Mouse (Mus musculus): ENCODE data around the gene Rab3gap2. TPM values are rescaled to one million over a fixed set of nuclear protein-coding genes. Genes with fewer than 3 reads are reported as not detected.

The Rab3gap2 gene
- 24.0 and 24.9 TPM in 2 replicates for polyA plus RNA-seq (2015; fragmentation: Nextera tagmentation; extraction: Ambion mirVana)

GRCm38 (mm10) chr1:185203909-185204661 lies at the start of gene Rab3gap2:
TSS of gene Rab3gap2 (plus strand) at chr1:185204117.
- Histone ChIP-seq H3K9me3 (replicated peaks; ENCODE audit: control insufficient read depth, low read length) (no peaks in the 10 kb centered on the region), H3K4me3 (replicated peaks; ENCODE audit: low read length) (peak within 1 kb of the TSS; percentile 91), H3K4me2 (ENCODE audit: low read depth, low read length) (peak within 1 kb of the TSS; percentile 77), H3K27ac (ENCODE audit: low read length) (peak within 1 kb of the TSS; percentile 84), H3K4me1 (ENCODE audit: control insufficient read depth, insufficient read depth, low read length) (peaks cover 7% of the 10 kb centered on the region), H3K9ac (ENCODE audit: low read length) (peak within 1 kb of the TSS; percentile 93), H3K27me3 (ENCODE audit: control insufficient read depth, insufficient read depth, low read length) (no peaks in the 10 kb centered on the region), H3K36me3 (ENCODE audit: control insufficient read depth, insufficient read depth, low read length) (no peaks in the 10 kb centered on the region)
- peak; percentile 98 for ATAC-seq (ENCODE audit: insufficient read depth, low FRiP score)
- WGBS, result under 1% methylated on average over 57 of the region's 57 CpGs

- no peak overlapping the region for H3K27ac ChIP-seq (ENCODE audit: low read length)
- no peak overlapping the region for H3K4me2 ChIP-seq (ENCODE audit: low read depth, low read length)
- no peaks in the 10 kb centered on the region for H3K27me3 ChIP-seq (ENCODE audit: control insufficient read depth, insufficient read depth, low read length)
- no peak overlapping the region for H3K9ac ChIP-seq (ENCODE audit: low read length)
- WGBS, result 83% methylated on average over 5 of the region's 5 CpGs
- no peak overlapping the region for H3K4me3 ChIP-seq (replicated peaks; ENCODE audit: low read length)
- H3K9me3 ChIP-seq (replicated peaks; ENCODE audit: control insufficient read depth, low read length), result peaks cover 3% of the 10 kb centered on the region; the same call in 1 of the 2 replicates
- no peaks in the 10 kb centered on the region for H3K4me1 ChIP-seq (ENCODE audit: control insufficient read depth, insufficient read depth, low read length)
- no peaks in the 10 kb centered on the region for H3K36me3 ChIP-seq (ENCODE audit: control insufficient read depth, insufficient read depth, low read length)
- no peak for ATAC-seq (ENCODE audit: insufficient read depth, low FRiP score)
These were observed 30.3 kb upstream of the Rab3gap2 start for GRCm38 (mm10) chr1:185173641-185174040.

- no peak for ATAC-seq (ENCODE audit: insufficient read depth, low FRiP score)
- Histone ChIP-seq H3K4me2 (ENCODE audit: low read depth, low read length) (no peak overlapping the region), H3K27me3 (ENCODE audit: control insufficient read depth, insufficient read depth, low read length) (no peaks in the 10 kb centered on the region), H3K27ac (ENCODE audit: low read length) (no peak overlapping the region), H3K4me1 (ENCODE audit: control insufficient read depth, insufficient read depth, low read length) (no peaks in the 10 kb centered on the region), H3K36me3 (ENCODE audit: control insufficient read depth, insufficient read depth, low read length) (no peaks in the 10 kb centered on the region), H3K4me3 (replicated peaks; ENCODE audit: low read length) (no peak overlapping the region), H3K9ac (ENCODE audit: low read length) (no peak overlapping the region), H3K9me3 (replicated peaks; ENCODE audit: control insufficient read depth, low read length) (peaks cover 3% of the 10 kb centered on the region; the same call in 1 of the 2 replicates)
- WGBS, result 79% methylated on average over 6 of the region's 6 CpGs
These were observed 26.1 kb upstream of the Rab3gap2 start for GRCm38 (mm10) chr1:185177860-185178259.

GRCm38 (mm10) chr1:185183591-185184330 lies 20.2 kb upstream of the Rab3gap2 start:
- WGBS, result 67% methylated on average over 9 of the region's 9 CpGs
- no peak overlapping the region for H3K9ac ChIP-seq (ENCODE audit: low read length)
- no peak overlapping the region for H3K27ac ChIP-seq (ENCODE audit: low read length)
- no peak overlapping the region for H3K4me2 ChIP-seq (ENCODE audit: low read depth, low read length)
- no peak for ATAC-seq (ENCODE audit: insufficient read depth, low FRiP score)
- no peaks in the 10 kb centered on the region for H3K4me1 ChIP-seq (ENCODE audit: control insufficient read depth, insufficient read depth, low read length)
- H3K27me3 ChIP-seq (ENCODE audit: control insufficient read depth, insufficient read depth, low read length), result no peaks in the 10 kb centered on the region
- no peak overlapping the region for H3K4me3 ChIP-seq (replicated peaks; ENCODE audit: low read length)
- H3K9me3 ChIP-seq (replicated peaks; ENCODE audit: control insufficient read depth, low read length), result no peaks in the 10 kb centered on the region
- no peaks in the 10 kb centered on the region for H3K36me3 ChIP-seq (ENCODE audit: control insufficient read depth, insufficient read depth, low read length)

GRCm38 (mm10) chr1:185185556-185185955 lies 18.4 kb upstream of the Rab3gap2 start:
- Histone ChIP-seq H3K27me3 (ENCODE audit: control insufficient read depth, insufficient read depth, low read length) (no peaks in the 10 kb centered on the region), H3K27ac (ENCODE audit: low read length) (no peak overlapping the region), H3K4me3 (replicated peaks; ENCODE audit: low read length) (no peak overlapping the region), H3K9me3 (replicated peaks; ENCODE audit: control insufficient read depth, low read length) (no peaks in the 10 kb centered on the region), H3K4me2 (ENCODE audit: low read depth, low read length) (no peak overlapping the region), H3K9ac (ENCODE audit: low read length) (no peak overlapping the region), H3K4me1 (ENCODE audit: control insufficient read depth, insufficient read depth, low read length) (no peaks in the 10 kb centered on the region), H3K36me3 (ENCODE audit: control insufficient read depth, insufficient read depth, low read length) (no peaks in the 10 kb centered on the region)
- WGBS, result 58% methylated on average over 9 of the region's 9 CpGs
- no peak for ATAC-seq (ENCODE audit: insufficient read depth, low FRiP score)

- Histone ChIP-seq H3K27me3 (ENCODE audit: control insufficient read depth, insufficient read depth, low read length) (no peaks in the 10 kb centered on the region), H3K27ac (ENCODE audit: low read length) (no peak overlapping the region), H3K9ac (ENCODE audit: low read length) (no peak overlapping the region), H3K4me2 (ENCODE audit: low read depth, low read length) (no peak overlapping the region), H3K4me3 (replicated peaks; ENCODE audit: low read length) (no peak overlapping the region), H3K9me3 (replicated peaks; ENCODE audit: control insufficient read depth, low read length) (no peaks in the 10 kb centered on the region), H3K36me3 (ENCODE audit: control insufficient read depth, insufficient read depth, low read length) (no peaks in the 10 kb centered on the region), H3K4me1 (ENCODE audit: control insufficient read depth, insufficient read depth, low read length) (no peaks in the 10 kb centered on the region)
- ATAC-seq (ENCODE audit: insufficient read depth, low FRiP score), result no peak
- 69% methylated on average over 13 of the region's 13 CpGs for WGBS
These were observed 16.7 kb upstream of the Rab3gap2 start for GRCm38 (mm10) chr1:185187135-185187785.

- no peak overlapping the region for H3K27ac ChIP-seq (ENCODE audit: low read length)
- H3K9ac ChIP-seq (ENCODE audit: low read length), result no peak overlapping the region
- whole genome bisulfite sequencing, result 84% methylated on average over 9 of the region's 9 CpGs
- ATAC-seq (ENCODE audit: insufficient read depth, low FRiP score), result no peak
- no peak overlapping the region for H3K4me2 ChIP-seq (ENCODE audit: low read depth, low read length)
- no peak overlapping the region for H3K4me3 ChIP-seq (replicated peaks; ENCODE audit: low read length)
- no peaks in the 10 kb centered on the region for H3K9me3 ChIP-seq (replicated peaks; ENCODE audit: control insufficient read depth, low read length)
- H3K4me1 ChIP-seq (ENCODE audit: control insufficient read depth, insufficient read depth, low read length), result no peaks in the 10 kb centered on the region
- no peaks in the 10 kb centered on the region for H3K27me3 ChIP-seq (ENCODE audit: control insufficient read depth, insufficient read depth, low read length)
- H3K36me3 ChIP-seq (ENCODE audit: control insufficient read depth, insufficient read depth, low read length), result no peaks in the 10 kb centered on the region
These were observed 14.0 kb upstream of the Rab3gap2 start for GRCm38 (mm10) chr1:185189901-185190300.

GRCm38 (mm10) chr1:185192087-185192486 lies 11.8 kb upstream of the Rab3gap2 start:
- H3K27ac ChIP-seq (ENCODE audit: low read length), result no peak overlapping the region
- no peak overlapping the region for H3K9ac ChIP-seq (ENCODE audit: low read length)
- no peak overlapping the region for H3K4me2 ChIP-seq (ENCODE audit: low read depth, low read length)
- whole genome bisulfite sequencing, result 46% methylated on average over 8 of the region's 8 CpGs
- no peaks in the 10 kb centered on the region for H3K36me3 ChIP-seq (ENCODE audit: control insufficient read depth, insufficient read depth, low read length)
- H3K27me3 ChIP-seq (ENCODE audit: control insufficient read depth, insufficient read depth, low read length), result no peaks in the 10 kb centered on the region
- H3K9me3 ChIP-seq (replicated peaks; ENCODE audit: control insufficient read depth, low read length), result no peaks in the 10 kb centered on the region
- ATAC-seq (ENCODE audit: insufficient read depth, low FRiP score), result no peak
- no peak overlapping the region for H3K4me3 ChIP-seq (replicated peaks; ENCODE audit: low read length)
- H3K4me1 ChIP-seq (ENCODE audit: control insufficient read depth, insufficient read depth, low read length), result no peaks in the 10 kb centered on the region

- no peaks in the 10 kb centered on the region for H3K4me1 ChIP-seq (ENCODE audit: control insufficient read depth, insufficient read depth, low read length)
- no peaks in the 10 kb centered on the region for H3K9me3 ChIP-seq (replicated peaks; ENCODE audit: control insufficient read depth, low read length)
- H3K4me2 ChIP-seq (ENCODE audit: low read depth, low read length), result 0 out of 2 replicates have a peak overlapping the region, but pooled peaks have one; percentile 27
- no peaks in the 10 kb centered on the region for H3K36me3 ChIP-seq (ENCODE audit: control insufficient read depth, insufficient read depth, low read length)
- no peak; the same call in 1 of the 2 replicates for ATAC-seq (ENCODE audit: insufficient read depth, low FRiP score)
- 11% methylated on average over 10 of the region's 10 CpGs for WGBS
- H3K27ac ChIP-seq (ENCODE audit: low read length), result no peak overlapping the region
- no peak overlapping the region for H3K4me3 ChIP-seq (replicated peaks; ENCODE audit: low read length)
- no peak overlapping the region for H3K9ac ChIP-seq (ENCODE audit: low read length)
- H3K27me3 ChIP-seq (ENCODE audit: control insufficient read depth, insufficient read depth, low read length), result no peaks in the 10 kb centered on the region
These were observed 10.4 kb upstream of the Rab3gap2 start for GRCm38 (mm10) chr1:185193509-185193908.

Data from stomach, embryonic 16.5 days (tissue).